Mouse (Mus musculus) bone marrow, adult 2 months (tissue): ENCODE measurements at regions not wholly inside any gene's neighbourhood (a gene's known extent, or its start where the extent isn't known, plus 50 kb on each side); places are given as distances from the start of the nearest gene placed in this dataset.

Experiments
- CTCF ChIP-seq: fragments of 200-500 bp; IDR thresholded peaks from 2 replicates; pipeline ENCODE4 v1.5.1; 2011; ENCODE audit warnings: low read length, control low read depth; ENCODE audit not compliant: control insufficient read depth, insufficient read depth
- POLR2A ChIP-seq: fragments of 200-500 bp; IDR thresholded peaks from 2 replicates; pipeline ENCODE4 v1.6.1; 2011; ENCODE audit warnings: low read depth, mild to moderate bottlenecking, control low read depth, low read length, borderline replicate concordance; ENCODE audit not compliant: control insufficient read depth

DNA sequence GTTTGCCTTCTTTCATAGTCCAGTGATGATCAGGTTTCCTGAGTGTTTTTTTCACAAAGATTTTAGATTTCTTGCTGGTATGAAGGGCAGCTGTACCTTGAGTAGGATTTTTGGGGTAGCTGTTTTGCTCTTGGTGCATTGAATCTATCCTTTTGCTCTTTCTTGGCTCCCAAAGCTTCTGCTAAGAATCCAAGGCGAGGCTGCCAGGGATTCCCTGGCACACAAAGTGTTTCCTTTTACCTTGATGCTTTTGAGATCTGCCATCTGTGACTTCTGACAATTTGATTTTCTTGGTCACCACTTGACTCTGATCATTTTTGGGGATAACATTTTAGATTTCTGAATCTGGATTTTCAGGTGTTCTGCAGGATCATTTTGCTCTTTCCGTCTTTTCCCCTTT is 144.3 kb upstream of the Ghitm start:
- TF ChIP-seq POLR2A (no peak), CTCF (no peak)
